Mouse (Mus musculus): ENCODE measurements around the gene Tgfbr1. TPM values are rescaled to one million over a fixed set of nuclear protein-coding genes. Genes with fewer than 3 reads are reported as not detected.
A peak's percentile ranks its signal among the peaks of the same experiment; 100 is the strongest.

The Tgfbr1 gene
- total RNA-seq, 1 experiment, result 31.7 TPM

- Histone ChIP-seq H3K27ac (ENCODE audit: insufficient read depth, low read depth, low read length, poor library complexity, severe bottlenecking) (no peak overlapping the region), H3K36me3 (ENCODE audit: control insufficient read depth, insufficient read depth, low read length, poor library complexity, severe bottlenecking) (no peaks in the 10 kb centered on the region), H3K4me1 (ENCODE audit: control insufficient read depth in 2 of 2, insufficient read depth in 2 of 2, low read length in 2 of 2, poor library complexity in 1 of 2) (0 out of 4 replicates have a peak, but pooled peaks cover 0 to 1% of the 10 kb centered on the region in 2 experiments), H3K9ac (ENCODE audit: insufficient read depth, low read depth, low read length, poor library complexity, severe bottlenecking) (no peak overlapping the region), H3K9me3 (ENCODE audit: control insufficient read depth, insufficient read depth, low read depth, low read length) (no peaks in the 10 kb centered on the region), H3K4me3 (ENCODE audit: insufficient read depth in 1 of 2, low read depth in 1 of 2, low read length in 2 of 2, poor library complexity in 1 of 2, severe bottlenecking in 1 of 2) (no peak overlapping the region)
- DNase-seq (ENCODE audit: low read depth, low spot score), result peak; percentile 40
- TF ChIP-seq MAFK (IDR thresholded peaks at IDR 0.05; ENCODE audit: insufficient read depth, low read depth, low read length) (no peak), ZC3H11A (IDR thresholded peaks at IDR 0.05; ENCODE audit: borderline replicate concordance, low read depth, low read length) (peak; percentile 60; the same call in 1 of the 2 replicates)
- in situ Hi-C loops (cut with MboI; ENCODE audit: low sequenced_read_pairs in 2 of 2, unreplicated experiment in 2 of 2), result loop anchor here in 1 of 2 experiments (10.0 kb wide), 1 partner anchor 985 kb away; no protein-coding TSS in a partner anchor
Measured at GRCm38 (mm10) chr4:47419268-47419973, 66.4 kb downstream of the Tgfbr1 start.

- no peak overlapping the region for H3K4me3 ChIP-seq (ENCODE audit: insufficient read depth in 1 of 2, low read depth in 1 of 2, low read length in 2 of 2, poor library complexity in 1 of 2, severe bottlenecking in 1 of 2)
- 0 out of 4 replicates have a peak, but pooled peaks cover 0 to 1% of the 10 kb centered on the region in 2 experiments for H3K4me1 ChIP-seq (ENCODE audit: control insufficient read depth in 2 of 2, insufficient read depth in 2 of 2, low read length in 2 of 2, poor library complexity in 1 of 2)
- H3K36me3 ChIP-seq (ENCODE audit: control insufficient read depth, insufficient read depth, low read length, poor library complexity, severe bottlenecking), result no peaks in the 10 kb centered on the region
- in situ Hi-C loops (cut with MboI; ENCODE audit: low sequenced_read_pairs in 2 of 2, unreplicated experiment in 2 of 2), result no loop called here
- TF ChIP-seq ZC3H11A (IDR thresholded peaks at IDR 0.05; ENCODE audit: borderline replicate concordance, low read depth, low read length), result no peak
- no peak for TF ChIP-seq CHD2 (IDR thresholded peaks at IDR 0.05; ENCODE audit: low read depth, low read length)
- TF ChIP-seq MAFK (IDR thresholded peaks at IDR 0.05; ENCODE audit: insufficient read depth, low read depth, low read length), result no peak
- H3K9me3 ChIP-seq (ENCODE audit: control insufficient read depth, insufficient read depth, low read depth, low read length), result no peaks in the 10 kb centered on the region
- no peak overlapping the region for H3K27ac ChIP-seq (ENCODE audit: insufficient read depth, low read depth, low read length, poor library complexity, severe bottlenecking)
- DNase-seq (ENCODE audit: low read depth, low spot score), result no peak
- no peak overlapping the region for H3K9ac ChIP-seq (ENCODE audit: insufficient read depth, low read depth, low read length, poor library complexity, severe bottlenecking)
Measured at GRCm38 (mm10) chr4:47420191-47420590, 67.2 kb downstream of the Tgfbr1 start.

GRCm38 (mm10) chr4:47422194-47422593, 69.2 kb downstream of the Tgfbr1 start:
- H3K9ac ChIP-seq (ENCODE audit: insufficient read depth, low read depth, low read length, poor library complexity, severe bottlenecking), result no peak overlapping the region
- TF ChIP-seq MAFK (IDR thresholded peaks at IDR 0.05; ENCODE audit: insufficient read depth, low read depth, low read length) (no peak), ZC3H11A (IDR thresholded peaks at IDR 0.05; ENCODE audit: borderline replicate concordance, low read depth, low read length) (no peak), CHD2 (IDR thresholded peaks at IDR 0.05; ENCODE audit: low read depth, low read length) (no peak), HCFC1 (IDR thresholded peaks at IDR 0.05; ENCODE audit: borderline replicate concordance, insufficient read depth, low read length) (no peak), ZNF384 (IDR thresholded peaks at IDR 0.05; ENCODE audit: low read depth, low read length) (no peak)
- no peaks in the 10 kb centered on the region for H3K9me3 ChIP-seq (ENCODE audit: control insufficient read depth, insufficient read depth, low read depth, low read length)
- no peaks in the 10 kb centered on the region for H3K36me3 ChIP-seq (ENCODE audit: control insufficient read depth, insufficient read depth, low read length, poor library complexity, severe bottlenecking)
- DNase-seq (ENCODE audit: low read depth, low spot score), result no peak
- 0 out of 4 replicates have a peak, but pooled peaks cover 0 to 1% of the 10 kb centered on the region in 2 experiments for H3K4me1 ChIP-seq (ENCODE audit: control insufficient read depth in 2 of 2, insufficient read depth in 2 of 2, low read length in 2 of 2, poor library complexity in 1 of 2)
- in situ Hi-C loops (cut with MboI; ENCODE audit: low sequenced_read_pairs in 2 of 2, unreplicated experiment in 2 of 2), result no loop called here
- H3K27ac ChIP-seq (ENCODE audit: insufficient read depth, low read depth, low read length, poor library complexity, severe bottlenecking), result no peak overlapping the region
- H3K4me3 ChIP-seq (ENCODE audit: insufficient read depth in 1 of 2, low read depth in 1 of 2, low read length in 2 of 2, poor library complexity in 1 of 2, severe bottlenecking in 1 of 2), result no peak overlapping the region

- DNase-seq (ENCODE audit: low read depth, low spot score), result no peak
- TF ChIP-seq ZNF384 (IDR thresholded peaks at IDR 0.05; ENCODE audit: low read depth, low read length) (no peak), CHD2 (IDR thresholded peaks at IDR 0.05; ENCODE audit: low read depth, low read length) (no peak), HCFC1 (IDR thresholded peaks at IDR 0.05; ENCODE audit: borderline replicate concordance, insufficient read depth, low read length) (no peak)
- H3K36me3 ChIP-seq (ENCODE audit: control insufficient read depth, insufficient read depth, low read length, poor library complexity, severe bottlenecking), result no peaks in the 10 kb centered on the region
- no peak overlapping the region for H3K27ac ChIP-seq (ENCODE audit: insufficient read depth, low read depth, low read length, poor library complexity, severe bottlenecking)
- no peak overlapping the region for H3K4me3 ChIP-seq (ENCODE audit: insufficient read depth in 1 of 2, low read depth in 1 of 2, low read length in 2 of 2, poor library complexity in 1 of 2, severe bottlenecking in 1 of 2)
- in situ Hi-C loops (cut with MboI; ENCODE audit: low sequenced_read_pairs in 2 of 2, unreplicated experiment in 2 of 2), result no loop called here
- H3K9me3 ChIP-seq (ENCODE audit: control insufficient read depth, insufficient read depth, low read depth, low read length), result no peaks in the 10 kb centered on the region
- H3K9ac ChIP-seq (ENCODE audit: insufficient read depth, low read depth, low read length, poor library complexity, severe bottlenecking), result no peak overlapping the region
- 0 out of 4 replicates have a peak, but pooled peaks cover 0 to 1% of the 10 kb centered on the region in 2 experiments for H3K4me1 ChIP-seq (ENCODE audit: control insufficient read depth in 2 of 2, insufficient read depth in 2 of 2, low read length in 2 of 2, poor library complexity in 1 of 2)
Measured at GRCm38 (mm10) chr4:47422946-47423345, 69.9 kb downstream of the Tgfbr1 start.

GRCm38 (mm10) chr4:47424376-47424775, 71.4 kb downstream of the Tgfbr1 start:
- H3K9me3 ChIP-seq (ENCODE audit: control insufficient read depth, insufficient read depth, low read depth, low read length), result no peaks in the 10 kb centered on the region
- no peak overlapping the region for H3K27ac ChIP-seq (ENCODE audit: insufficient read depth, low read depth, low read length, poor library complexity, severe bottlenecking)
- H3K4me1 ChIP-seq (ENCODE audit: control insufficient read depth in 2 of 2, insufficient read depth in 2 of 2, low read length in 2 of 2, poor library complexity in 1 of 2), result 0 out of 4 replicates have a peak, but pooled peaks cover 0 to 1% of the 10 kb centered on the region in 2 experiments
- TF ChIP-seq ZC3H11A (IDR thresholded peaks at IDR 0.05; ENCODE audit: borderline replicate concordance, low read depth, low read length) (no peak), HCFC1 (IDR thresholded peaks at IDR 0.05; ENCODE audit: borderline replicate concordance, insufficient read depth, low read length) (no peak), CHD2 (IDR thresholded peaks at IDR 0.05; ENCODE audit: low read depth, low read length) (no peak), MAFK (IDR thresholded peaks at IDR 0.05; ENCODE audit: insufficient read depth, low read depth, low read length) (no peak), ZNF384 (IDR thresholded peaks at IDR 0.05; ENCODE audit: low read depth, low read length) (no peak)
- H3K9ac ChIP-seq (ENCODE audit: insufficient read depth, low read depth, low read length, poor library complexity, severe bottlenecking), result no peak overlapping the region
- H3K36me3 ChIP-seq (ENCODE audit: control insufficient read depth, insufficient read depth, low read length, poor library complexity, severe bottlenecking), result no peaks in the 10 kb centered on the region
- DNase-seq (ENCODE audit: low read depth, low spot score), result no peak
- no peak overlapping the region for H3K4me3 ChIP-seq (ENCODE audit: insufficient read depth in 1 of 2, low read depth in 1 of 2, low read length in 2 of 2, poor library complexity in 1 of 2, severe bottlenecking in 1 of 2)
- in situ Hi-C loops (cut with MboI; ENCODE audit: low sequenced_read_pairs in 2 of 2, unreplicated experiment in 2 of 2), result no loop called here
